Mouse (Mus musculus) liver, embryonic 12.5 days (tissue): ENCODE results near the gene Sh2b3. TPM values are rescaled to one million over a fixed set of nuclear protein-coding genes. Genes with fewer than 3 reads are reported as not detected.
A peak's percentile ranks its signal among the peaks of the same experiment; 100 is the strongest.

Experiments used
- ATAC-seq: fragments of 200-750 bp; cut with Nextera tagmentation; 2 replicates; pipeline ENCODE4 v1.8.0; 2017; ENCODE audit warnings: moderate number of reproducible peaks, mild to moderate bottlenecking, moderate library complexity
- H3K27ac ChIP-seq: fragments of 300-500 bp; sonication (generic); 2 replicates; pipeline ENCODE4 v1.5.1; 2016; ENCODE audit warnings: mild to moderate bottlenecking
- H3K27me3 ChIP-seq: fragments of 300-500 bp; sonication (generic); replicated peaks from 2 replicates; pipeline ENCODE4 v1.6.1; 2016; ENCODE audit warnings: mild to moderate bottlenecking, moderate library complexity
- H3K36me3 ChIP-seq: fragments of 300-500 bp; sonication (generic); 2 replicates; pipeline ENCODE4 v1.6.1; 2016; ENCODE audit warnings: mild to moderate bottlenecking, moderate library complexity
- H3K4me1 ChIP-seq: fragments of 300-500 bp; sonication (generic); 2 replicates; pipeline ENCODE4 v1.6.1; 2016
- H3K4me2 ChIP-seq: fragments of 300-500 bp; sonication (generic); 2 replicates; pipeline ENCODE4 v1.6.1; 2016; ENCODE audit warnings: mild to moderate bottlenecking, moderate library complexity
- H3K4me3 ChIP-seq: fragments of 300-500 bp; sonication (generic); 2 replicates; pipeline ENCODE4 v1.5.1; 2016; ENCODE audit warnings: mild to moderate bottlenecking, moderate library complexity
- H3K9ac ChIP-seq: fragments of 300-500 bp; sonication (generic); 2 replicates; pipeline ENCODE4 v1.6.1; 2016; ENCODE audit warnings: mild to moderate bottlenecking, moderate library complexity
- H3K9me3 ChIP-seq: fragments of 300-500 bp; sonication (generic); replicated peaks from 2 replicates; pipeline ENCODE4 v1.6.1; 2016; ENCODE audit warnings: mild to moderate bottlenecking, moderate library complexity
- WGBS: fragments of 180-500 bp; shearing (Covaris S2); methylation state at CpG from one replicate; pipeline ENCODE4 v1.1.7; 2016; ENCODE audit not compliant: insufficient replicate concordance; 5-methylcytosine and 5-hydroxymethylcytosine counted together
- polyA plus RNA-seq: library from polyadenylated mRNA; unstranded; fragments of >200 nt; fragmentation: Nextera tagmentation; extraction: Ambion mirVana; gene quantifications from 2 replicates; pipeline ENCODE4 v1.2.1, GENCODE M21; 2016

The Sh2b3 gene
- polyA plus RNA-seq, 1 experiment from 2014 or later: 13.0 TPM

DNA sequence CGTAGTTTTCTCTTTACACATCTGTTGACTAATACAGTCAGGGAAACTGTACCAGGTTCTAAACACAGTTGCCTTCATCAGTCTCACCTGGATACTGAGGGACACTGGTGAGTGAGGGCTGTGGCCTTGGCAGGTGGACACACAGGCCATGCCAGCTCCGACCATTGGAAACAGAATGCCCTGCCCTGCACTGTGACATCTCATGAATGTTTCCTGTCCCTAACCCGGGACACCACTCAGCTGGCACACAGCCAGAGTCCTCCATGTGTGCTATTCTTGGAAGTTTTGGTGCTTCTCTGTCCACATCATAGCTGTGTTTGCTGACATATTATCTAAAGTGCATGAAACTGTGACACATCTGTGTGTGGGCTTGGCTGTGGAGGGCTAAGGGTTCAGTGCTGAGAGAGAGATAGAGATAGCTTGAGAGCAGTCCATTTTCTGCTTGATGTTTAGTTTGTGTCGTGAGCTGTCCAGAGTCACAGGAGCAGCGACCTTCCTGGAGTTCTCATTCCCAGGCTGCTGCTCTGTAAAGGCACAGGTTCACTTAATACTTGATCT lies 27.7 kb downstream of the Sh2b3 start:
- ATAC-seq: no peak
- Histone ChIP-seq H3K9ac (no peak overlapping the region), H3K27ac (no peak overlapping the region), H3K9me3 (no peaks in the 10 kb centered on the region), H3K4me2 (no peak overlapping the region), H3K4me3 (no peak overlapping the region), H3K27me3 (no peaks in the 10 kb centered on the region), H3K36me3 (peaks cover 88% of the 10 kb centered on the region), H3K4me1 (peaks cover 24% of the 10 kb centered on the region; the same call in 1 of the 2 replicates)
- WGBS: 68% methylated on average over 5 of the region's 5 CpGs

DNA sequence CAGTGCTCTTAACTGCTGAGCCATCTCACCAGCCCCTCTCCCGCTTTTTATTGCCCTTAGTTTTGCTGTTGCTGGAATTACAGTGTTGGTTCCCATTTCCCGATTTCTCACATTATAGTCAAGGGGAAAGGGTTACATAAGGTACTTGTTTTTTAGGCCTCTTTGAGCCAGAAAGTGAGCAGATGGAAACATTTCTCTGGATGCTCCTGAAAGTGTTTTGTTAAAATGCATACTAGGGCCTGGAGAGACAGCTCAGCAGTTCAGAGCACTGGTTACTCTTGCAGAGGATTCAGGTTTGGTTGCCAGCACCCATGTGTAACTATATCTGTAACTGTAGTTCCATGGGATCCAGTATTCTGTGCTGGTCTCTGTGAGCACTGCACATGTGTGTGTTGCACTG lies 29.2 kb downstream of the Sh2b3 start:
- Histone ChIP-seq H3K27me3 (no peaks in the 10 kb centered on the region), H3K4me3 (no peak overlapping the region), H3K9me3 (no peaks in the 10 kb centered on the region)

DNA sequence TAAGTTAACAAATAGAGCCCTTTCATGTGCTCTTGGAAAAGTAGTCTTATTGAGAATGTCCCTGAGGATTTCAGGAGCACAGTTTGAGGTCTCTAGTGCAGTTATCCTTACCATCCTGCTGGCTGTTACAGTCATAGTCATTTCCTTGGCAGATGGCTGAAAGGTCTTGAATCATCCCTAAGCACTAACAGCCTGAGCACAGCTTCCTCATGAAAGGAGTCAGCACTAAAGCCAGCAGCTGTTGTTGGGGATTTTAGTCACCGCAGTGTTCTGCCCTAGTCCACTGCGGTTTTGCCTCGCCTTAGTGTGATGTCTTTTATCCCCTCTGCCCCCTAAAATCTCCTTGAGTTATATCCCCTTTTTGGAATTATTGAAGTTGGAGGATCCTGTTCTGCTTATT lies 30.3 kb downstream of the Sh2b3 start:
- Histone ChIP-seq H3K36me3 (peaks cover 90% of the 10 kb centered on the region), H3K4me1 (peaks cover 21% of the 10 kb centered on the region; the same call in 1 of the 2 replicates)
- WGBS: 78% methylated on average over 3 of the region's 3 CpGs

More for the DNA sequence above, 29.2 kb downstream of the Sh2b3 start:
- Histone ChIP-seq H3K9ac (no peak overlapping the region), H3K4me2 (no peak overlapping the region), H3K36me3 (peaks cover 90% of the 10 kb centered on the region), H3K4me1 (peaks cover 24% of the 10 kb centered on the region; the same call in 1 of the 2 replicates), H3K27ac (no peak overlapping the region)
- no peak for ATAC-seq
- WGBS: 87% methylated on average over 2 of the region's 2 CpGs

DNA sequence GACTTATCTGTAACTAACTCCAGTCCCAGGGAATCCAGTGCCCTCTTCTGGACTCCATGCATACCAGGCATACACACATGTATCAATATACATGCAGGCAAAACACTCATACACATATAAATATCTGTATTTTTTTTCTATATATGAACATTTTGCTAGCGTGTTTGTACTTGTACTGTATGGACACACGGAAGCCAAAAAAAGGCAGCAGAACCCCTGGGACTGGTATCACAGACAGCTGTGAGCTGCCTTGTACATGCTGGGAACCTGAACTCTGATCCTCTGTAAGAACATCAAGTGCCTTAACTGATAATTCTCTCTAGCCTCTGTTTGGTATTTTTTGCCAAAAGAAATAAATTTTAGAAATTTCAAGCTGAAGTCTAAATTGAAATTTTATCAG lies 39.0 kb downstream of the Sh2b3 start:
- H3K27ac ChIP-seq: no peak overlapping the region
- peaks cover 97% of the 10 kb centered on the region for H3K36me3 ChIP-seq
- no peak overlapping the region for H3K4me2 ChIP-seq
- ATAC-seq: no peak
- H3K27me3 ChIP-seq: no peaks in the 10 kb centered on the region
- H3K4me1 ChIP-seq: no peaks in the 10 kb centered on the region
- no peak overlapping the region for H3K9ac ChIP-seq
- 90% methylated on average over 2 of the region's 2 CpGs for WGBS
- no peaks in the 10 kb centered on the region for H3K9me3 ChIP-seq
- H3K4me3 ChIP-seq: no peak overlapping the region

More for the DNA sequence above, 30.3 kb downstream of the Sh2b3 start:
- Histone ChIP-seq H3K27ac (no peak overlapping the region), H3K27me3 (no peaks in the 10 kb centered on the region), H3K9ac (no peak overlapping the region), H3K4me3 (no peak overlapping the region), H3K4me2 (no peak overlapping the region), H3K9me3 (no peaks in the 10 kb centered on the region)
- ATAC-seq: no peak

DNA sequence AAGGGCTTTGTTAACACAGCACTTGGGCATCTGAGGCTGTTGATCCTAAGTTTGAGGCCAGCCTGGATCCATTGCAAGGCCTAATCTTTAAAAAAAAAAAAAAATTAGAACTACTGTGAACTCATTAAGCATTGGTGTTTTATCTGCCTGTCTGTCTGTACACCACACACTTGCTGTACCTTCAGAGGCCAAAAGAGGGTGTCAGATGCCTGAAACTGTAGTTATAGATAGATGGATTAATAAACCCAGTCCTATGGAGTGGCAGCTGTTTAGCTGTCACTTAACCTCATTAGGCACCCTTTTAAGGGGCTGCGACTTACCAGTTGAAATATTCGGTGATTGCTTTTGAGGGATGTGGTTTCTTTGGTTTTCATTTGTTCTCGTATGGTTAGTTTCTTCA lies 41.6 kb downstream of the Sh2b3 start:
- Histone ChIP-seq H3K27ac (no peak overlapping the region), H3K4me3 (no peak overlapping the region), H3K9me3 (no peaks in the 10 kb centered on the region), H3K4me1 (no peaks in the 10 kb centered on the region), H3K9ac (no peak overlapping the region), H3K36me3 (peaks cover 93% of the 10 kb centered on the region), H3K27me3 (no peaks in the 10 kb centered on the region), H3K4me2 (no peak overlapping the region)
- WGBS: 79% methylated on average over 3 of the region's 3 CpGs
- ATAC-seq: no peak

DNA sequence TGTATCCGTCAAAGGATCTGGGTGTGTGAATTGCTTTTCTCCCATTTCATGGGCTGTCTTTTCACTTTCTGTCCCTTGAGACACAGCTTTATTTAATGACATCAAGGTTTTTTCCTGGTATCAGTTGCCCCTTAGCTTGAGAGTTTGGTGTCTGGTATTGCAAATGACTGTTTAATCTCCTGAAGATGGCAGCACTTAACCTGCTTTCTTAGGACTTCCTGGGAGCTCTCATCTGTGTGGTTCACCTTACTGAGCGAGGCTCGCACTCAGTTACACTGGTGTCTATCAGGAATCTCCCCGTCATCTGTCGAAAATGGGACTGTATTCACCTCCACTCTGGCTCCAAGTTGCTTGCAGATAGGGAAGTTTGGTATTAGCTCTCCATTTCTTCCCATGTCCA lies 46.4 kb downstream of the Sh2b3 start:
- Histone ChIP-seq H3K4me3 (no peak overlapping the region), H3K4me1 (no peaks in the 10 kb centered on the region), H3K27ac (no peak overlapping the region), H3K27me3 (no peaks in the 10 kb centered on the region), H3K9ac (no peak overlapping the region), H3K36me3 (peaks cover 90% of the 10 kb centered on the region), H3K4me2 (no peak overlapping the region), H3K9me3 (no peaks in the 10 kb centered on the region)
- 82% methylated on average over 5 of the region's 5 CpGs for WGBS
- no peak for ATAC-seq

DNA sequence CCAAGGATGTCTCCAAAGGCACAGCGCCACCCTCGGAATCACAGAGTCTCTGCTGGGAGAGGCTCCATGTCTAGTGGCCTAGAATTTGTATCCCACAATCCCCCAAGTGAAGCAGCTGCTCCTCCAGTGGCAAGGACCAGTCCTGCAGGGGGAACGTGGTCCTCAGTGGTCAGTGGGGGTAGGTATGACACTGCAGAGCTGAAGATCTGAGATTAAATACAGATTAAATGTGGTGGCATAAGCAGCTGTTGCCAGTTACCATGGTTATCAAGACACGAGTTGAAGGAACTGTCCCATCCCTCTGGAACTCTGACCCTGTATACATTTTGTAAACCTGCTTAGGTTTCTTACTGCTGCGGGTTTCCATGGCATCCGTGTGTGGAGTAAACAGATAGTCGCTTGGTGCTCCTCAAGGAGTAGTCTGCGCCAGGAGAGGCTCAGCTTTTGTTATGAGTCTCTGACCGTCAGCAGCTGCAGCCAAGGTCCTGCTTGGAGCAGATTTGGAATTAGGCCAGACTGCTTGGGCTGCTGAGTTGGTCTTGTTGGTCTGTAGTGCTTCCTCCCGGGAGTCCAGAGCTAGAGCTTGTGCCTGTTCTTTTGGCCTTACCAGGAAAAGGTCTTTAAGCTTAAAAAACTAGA lies 53.5 kb downstream of the Sh2b3 start:
- Histone ChIP-seq H3K4me2 (no peak overlapping the region), H3K27ac (no peak overlapping the region), H3K27me3 (no peaks in the 10 kb centered on the region), H3K36me3 (peaks cover 91% of the 10 kb centered on the region), H3K4me3 (no peak overlapping the region), H3K4me1 (no peaks in the 10 kb centered on the region), H3K9ac (no peak overlapping the region), H3K9me3 (no peaks in the 10 kb centered on the region)
- ATAC-seq: no peak
- WGBS: 78% methylated on average over 10 of the region's 10 CpGs

DNA sequence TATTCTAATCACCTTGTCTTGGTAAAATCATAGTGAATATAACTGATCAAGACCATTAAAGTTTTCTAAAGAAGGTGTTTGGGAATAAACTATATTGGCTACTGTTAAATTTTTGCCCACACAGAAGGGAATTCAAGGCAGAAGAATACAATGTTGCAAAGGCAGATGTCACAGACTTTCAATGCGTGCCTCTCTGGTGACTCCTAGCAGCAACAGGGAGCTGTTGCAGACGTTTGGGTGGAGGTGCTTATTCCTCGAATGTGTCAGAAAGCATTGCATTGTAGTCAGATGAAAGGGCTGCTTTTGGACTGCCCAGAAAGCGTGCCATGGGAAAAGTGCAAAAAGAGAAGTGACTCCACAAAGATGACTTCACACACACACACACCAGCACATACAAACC lies 55.0 kb downstream of the Sh2b3 start:
- Histone ChIP-seq H3K4me3 (no peak overlapping the region), H3K36me3 (peaks cover 95% of the 10 kb centered on the region), H3K27me3 (no peaks in the 10 kb centered on the region), H3K9ac (no peak overlapping the region), H3K27ac (no peak overlapping the region), H3K4me1 (no peaks in the 10 kb centered on the region), H3K4me2 (no peak overlapping the region), H3K9me3 (no peaks in the 10 kb centered on the region)
- no peak for ATAC-seq
- WGBS: 70% methylated on average over 4 of the region's 4 CpGs

DNA sequence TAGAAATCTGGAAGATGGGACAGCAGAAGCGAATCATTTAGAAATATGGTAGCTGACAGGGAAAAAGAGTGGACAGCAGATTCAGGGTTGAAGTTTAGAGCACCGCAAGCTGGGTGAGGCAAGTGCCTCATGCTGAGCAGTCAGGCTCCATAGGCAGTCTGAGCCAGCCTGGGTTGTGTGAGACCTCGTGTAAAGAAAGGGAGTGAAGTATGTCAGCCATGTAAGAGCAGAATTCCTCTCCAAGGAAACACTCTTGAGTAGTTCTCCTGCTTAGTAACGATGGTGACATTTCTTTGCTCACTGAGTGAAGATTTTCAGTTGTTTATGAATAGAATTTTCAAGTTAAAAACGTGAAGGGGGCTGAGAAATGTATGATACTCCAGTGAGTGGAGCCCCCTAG lies 57.3 kb downstream of the Sh2b3 start:
- H3K4me1 ChIP-seq: no peaks in the 10 kb centered on the region
- H3K27me3 ChIP-seq: no peaks in the 10 kb centered on the region
- H3K27ac ChIP-seq: no peak overlapping the region
- peaks cover 92% of the 10 kb centered on the region for H3K36me3 ChIP-seq
- no peak for ATAC-seq
- H3K4me2 ChIP-seq: no peak overlapping the region
- no peak overlapping the region for H3K9ac ChIP-seq
- 81% methylated on average over 5 of the region's 5 CpGs for WGBS
- no peak overlapping the region for H3K4me3 ChIP-seq
- no peaks in the 10 kb centered on the region for H3K9me3 ChIP-seq

DNA sequence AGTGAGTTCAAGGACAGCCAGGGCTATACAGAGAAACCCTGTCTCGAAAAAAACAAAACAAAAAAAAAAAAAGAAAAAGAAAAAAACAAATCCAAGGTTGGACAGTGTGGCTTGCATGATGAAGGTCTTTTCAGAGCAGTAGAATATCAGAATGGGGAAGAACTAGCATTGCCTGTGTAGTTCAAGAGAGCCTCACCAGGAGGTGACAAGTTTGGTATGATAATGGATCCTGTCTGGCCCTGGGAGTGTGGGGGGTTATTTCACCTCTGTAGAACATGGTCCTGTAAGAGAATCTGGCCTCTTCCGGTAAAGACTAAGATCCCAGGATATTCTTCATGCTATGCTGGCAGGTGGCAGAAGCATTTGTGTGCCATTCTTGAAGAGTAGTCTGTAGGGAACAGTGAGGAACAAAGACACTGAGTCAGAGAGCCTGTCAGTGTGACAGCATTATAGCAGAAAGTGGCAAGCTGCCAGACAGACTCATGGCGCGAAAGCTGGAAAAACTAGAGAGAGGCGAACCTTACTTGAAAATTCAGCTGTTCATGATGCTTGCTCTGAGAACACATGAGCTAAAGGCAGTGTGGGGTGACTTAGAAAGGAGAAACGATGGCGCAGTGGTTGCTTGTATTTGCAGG lies 58.8 kb downstream of the Sh2b3 start:
- Histone ChIP-seq H3K27me3 (no peaks in the 10 kb centered on the region), H3K27ac (no peak overlapping the region), H3K4me3 (no peak overlapping the region), H3K9ac (no peak overlapping the region), H3K9me3 (no peaks in the 10 kb centered on the region), H3K4me2 (no peak overlapping the region), H3K36me3 (peaks cover 90% of the 10 kb centered on the region), H3K4me1 (no peaks in the 10 kb centered on the region)
- 85% methylated on average over 7 of the region's 7 CpGs for WGBS
- no peak for ATAC-seq

DNA sequence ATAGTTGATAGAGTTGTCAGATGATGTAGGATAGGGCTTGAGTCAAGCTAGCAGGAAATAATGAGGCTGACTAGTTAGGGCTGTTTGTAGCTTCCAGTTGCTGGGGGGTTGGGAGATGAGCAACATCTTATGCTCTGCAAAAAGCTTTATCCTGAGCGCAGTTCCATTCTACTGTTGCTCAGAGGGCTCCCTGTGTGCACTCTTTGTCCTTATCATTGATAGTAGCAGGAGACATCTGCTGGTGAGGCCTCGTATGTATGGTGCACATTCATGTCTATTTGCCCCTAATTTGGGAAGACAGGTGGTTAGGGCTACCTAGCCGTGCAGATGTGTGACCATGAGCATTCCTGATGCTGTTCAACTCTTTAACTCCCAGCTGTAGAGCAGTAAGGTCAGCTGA lies 65.8 kb downstream of the Sh2b3 start:
- WGBS: 52% methylated on average over 3 of the region's 3 CpGs
- peak; percentile 65; the same call in 1 of the 2 replicates for ATAC-seq
- H3K36me3 ChIP-seq: peaks cover 58% of the 10 kb centered on the region

DNA sequence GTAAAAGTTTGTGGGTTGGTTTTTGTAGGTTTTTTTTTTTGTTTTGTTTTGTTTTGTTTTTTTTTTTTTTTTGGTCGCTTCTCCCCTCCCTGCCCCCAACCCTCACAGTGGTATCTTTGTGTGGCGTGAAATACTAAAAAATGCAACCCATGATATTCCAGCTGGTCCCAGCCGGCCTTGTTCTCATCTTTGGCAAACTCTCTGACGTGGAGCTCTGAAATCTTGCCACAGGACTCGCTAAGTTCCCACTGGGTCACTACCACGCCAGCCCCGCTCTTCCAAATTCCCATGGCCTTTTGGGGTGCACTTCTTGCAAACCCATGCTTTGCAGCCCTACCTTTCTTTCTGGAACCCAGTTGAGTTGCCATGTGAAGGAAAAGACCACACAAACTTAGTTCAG lies 67.6 kb downstream of the Sh2b3 start:
- Histone ChIP-seq H3K36me3 (peaks cover 52% of the 10 kb centered on the region), H3K4me1 (peaks cover 29% of the 10 kb centered on the region), H3K4me2 (no peak overlapping the region), H3K27me3 (no peaks in the 10 kb centered on the region), H3K4me3 (no peak overlapping the region), H3K9ac (no peak overlapping the region), H3K9me3 (no peaks in the 10 kb centered on the region), H3K27ac (no peak overlapping the region)
- 84% methylated on average over 7 of the region's 7 CpGs for WGBS
- ATAC-seq: no peak

More for the DNA sequence above, 65.8 kb downstream of the Sh2b3 start:
- Histone ChIP-seq H3K9me3 (no peaks in the 10 kb centered on the region), H3K9ac (no peak overlapping the region), H3K4me3 (no peak overlapping the region), H3K27ac (no peak overlapping the region), H3K4me1 (peaks cover 29% of the 10 kb centered on the region), H3K27me3 (no peaks in the 10 kb centered on the region), H3K4me2 (no peak overlapping the region)
